Mouse (Mus musculus): ENCODE results near the gene Nog. TPM values are rescaled to one million over a fixed set of nuclear protein-coding genes. Genes with fewer than 3 reads are reported as not detected.

Gene Nog
- 1.7 TPM in 2 replicates for polyA plus RNA-seq (2015; fragmentation: Nextera tagmentation; extraction: Ambion mirVana)

DNA sequence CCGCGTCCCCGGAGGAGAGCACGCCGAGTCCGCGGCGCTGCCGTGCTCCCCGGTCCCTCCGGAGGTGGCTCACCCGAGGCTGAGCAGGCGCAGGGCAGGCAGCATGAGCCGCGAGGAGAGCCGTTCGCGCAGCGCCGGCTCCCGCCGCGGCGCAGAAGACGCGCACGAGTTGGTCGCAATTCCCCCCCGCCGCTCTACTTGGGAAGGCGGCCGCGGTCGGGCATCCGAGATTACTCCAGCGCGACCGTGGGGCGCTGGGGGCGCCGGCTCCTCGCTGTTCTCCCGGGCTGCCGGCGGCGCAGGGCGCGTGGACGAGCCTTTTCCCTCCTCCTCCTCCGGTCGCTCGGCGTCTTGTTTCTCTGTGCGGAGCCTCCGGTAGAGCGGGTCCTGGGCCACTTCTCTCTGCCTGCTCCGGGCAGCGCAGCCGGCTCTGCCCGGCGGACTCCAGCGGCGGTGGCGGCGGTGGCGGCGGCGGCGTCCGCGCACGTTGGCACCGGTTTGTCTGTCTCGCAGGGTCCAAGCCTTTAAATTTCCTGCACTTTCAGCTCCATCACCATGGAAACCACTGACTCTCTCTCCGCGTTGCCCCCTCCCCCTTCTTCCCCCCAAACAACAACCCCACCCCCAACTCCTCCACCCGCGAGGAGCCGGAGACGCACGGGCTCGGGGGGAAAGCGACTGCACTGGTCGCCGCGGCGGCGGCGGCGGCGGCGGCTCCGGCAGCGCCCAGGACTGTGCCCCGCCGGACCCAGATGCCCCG, at the start of gene Nog:
TSS of gene Nog (minus strand) at position 277 of the 760 bp plus-strand sequence.
- peak within 1 kb of the TSS; percentile 54 for H3K9ac ChIP-seq (ENCODE audit: low read length)
- TF ChIP-seq CTCF (IDR thresholded peaks at IDR 0.05; ENCODE audit: low read depth) (no peak), EP300 (optimal IDR thresholded peaks at IDR 0.05) (no peak)
- no peaks in the 10 kb centered on the region; the same call in 1 of the 2 replicates for H3K4me1 ChIP-seq (replicated peaks; ENCODE audit: control insufficient read depth, insufficient read depth)
- no peaks in the 10 kb centered on the region for H3K36me3 ChIP-seq (ENCODE audit: control insufficient read depth, insufficient read depth, low read length)
- no peak; the same call in 1 of the 2 replicates for ATAC-seq (ENCODE audit: low FRiP score, low TSS enrichment)
- peak within 1 kb of the TSS; percentile 67 for H3K27ac ChIP-seq (replicated peaks)
- H3K4me3 ChIP-seq (ENCODE audit: low read depth, low read length) = peak within 1 kb of the TSS; percentile 60
- WGBS = 2% methylated on average over 65 of the region's 97 CpGs
- 0 out of 2 replicates have a peak, but pooled peaks cover 4% of the 10 kb centered on the region for H3K27me3 ChIP-seq (ENCODE audit: control insufficient read depth, insufficient read depth, low read length)
- no peaks in the 10 kb centered on the region for H3K9me3 ChIP-seq (ENCODE audit: control insufficient read depth, low read length)
- peak; percentile 56 for DNase-seq (ENCODE audit: low spot score)
- H3K4me2 ChIP-seq (replicated peaks; ENCODE audit: low read depth) = peak within 1 kb of the TSS; percentile 95

DNA sequence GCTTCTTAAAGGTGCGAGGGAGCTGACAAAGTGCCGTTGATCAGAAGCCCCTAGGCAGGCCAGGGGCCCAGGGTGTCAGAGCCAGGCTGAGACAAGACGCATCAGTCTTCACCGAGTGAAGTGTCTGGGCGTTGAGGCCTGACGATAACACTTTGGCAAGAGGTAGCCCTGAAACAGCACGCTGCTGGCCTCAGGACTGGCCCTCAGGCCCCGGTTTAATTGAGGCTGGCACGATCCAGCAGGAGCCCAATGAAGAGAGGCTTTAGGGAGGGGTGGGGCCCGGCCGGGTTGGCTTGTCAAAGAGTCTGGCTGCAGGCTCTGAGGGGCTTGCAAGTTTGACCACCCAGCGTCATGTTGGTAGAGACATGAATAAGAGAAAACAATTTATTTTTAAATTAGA, 38.1 kb upstream of the Nog start:
- Histone ChIP-seq H3K4me2 (replicated peaks; ENCODE audit: low read depth) (no peak overlapping the region), H3K9me3 (ENCODE audit: control insufficient read depth, low read length) (no peaks in the 10 kb centered on the region), H3K4me1 (replicated peaks; ENCODE audit: control insufficient read depth, insufficient read depth) (no peaks in the 10 kb centered on the region), H3K27ac (replicated peaks) (no peak overlapping the region), H3K36me3 (ENCODE audit: control insufficient read depth, insufficient read depth, low read length) (no peaks in the 10 kb centered on the region), H3K9ac (ENCODE audit: low read length) (no peak overlapping the region), H3K4me3 (ENCODE audit: low read depth, low read length) (no peak overlapping the region), H3K27me3 (ENCODE audit: control insufficient read depth, insufficient read depth, low read length) (no peaks in the 10 kb centered on the region)
- WGBS = 55% methylated on average over 12 of the region's 12 CpGs
- TF ChIP-seq EP300 (optimal IDR thresholded peaks at IDR 0.05) = no peak
- no peak for TF ChIP-seq CTCF (IDR thresholded peaks at IDR 0.05; ENCODE audit: low read depth)
- DNase-seq (ENCODE audit: low spot score) = no peak
- no peak for ATAC-seq (ENCODE audit: low FRiP score, low TSS enrichment)

DNA sequence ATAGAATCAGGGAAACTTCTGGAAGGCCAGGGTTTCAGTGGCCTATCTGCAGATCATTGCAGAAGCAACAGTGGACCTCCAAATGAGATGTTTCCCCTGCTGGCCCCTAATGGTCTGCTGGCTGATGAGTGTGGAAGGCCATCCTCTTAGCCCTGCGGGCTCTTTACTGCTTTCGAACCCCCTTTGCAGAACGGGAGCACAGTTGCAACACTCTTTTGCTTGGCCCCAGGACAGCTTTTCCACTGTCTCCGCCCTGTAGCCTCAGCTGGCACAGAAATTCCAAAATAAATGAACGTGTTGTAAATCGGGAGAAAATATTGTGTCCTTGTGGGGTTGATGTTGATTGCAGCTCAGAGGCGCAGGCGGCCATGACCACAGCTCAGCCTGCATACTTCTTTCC, 37.7 kb upstream of the Nog start:
- no peak overlapping the region for H3K4me3 ChIP-seq (ENCODE audit: low read depth, low read length)
- H3K4me2 ChIP-seq (replicated peaks; ENCODE audit: low read depth) = no peak overlapping the region
- H3K9ac ChIP-seq (ENCODE audit: low read length) = no peak overlapping the region
- no peak for TF ChIP-seq EP300 (optimal IDR thresholded peaks at IDR 0.05)
- H3K27me3 ChIP-seq (ENCODE audit: control insufficient read depth, insufficient read depth, low read length) = no peaks in the 10 kb centered on the region
- no peak for ATAC-seq (ENCODE audit: low FRiP score, low TSS enrichment)
- no peaks in the 10 kb centered on the region for H3K9me3 ChIP-seq (ENCODE audit: control insufficient read depth, low read length)
- H3K27ac ChIP-seq (replicated peaks) = no peak overlapping the region
- no peaks in the 10 kb centered on the region for H3K36me3 ChIP-seq (ENCODE audit: control insufficient read depth, insufficient read depth, low read length)
- DNase-seq (ENCODE audit: low spot score) = no peak
- WGBS = 64% methylated on average over 8 of the region's 8 CpGs
- no peaks in the 10 kb centered on the region for H3K4me1 ChIP-seq (replicated peaks; ENCODE audit: control insufficient read depth, insufficient read depth)

DNA sequence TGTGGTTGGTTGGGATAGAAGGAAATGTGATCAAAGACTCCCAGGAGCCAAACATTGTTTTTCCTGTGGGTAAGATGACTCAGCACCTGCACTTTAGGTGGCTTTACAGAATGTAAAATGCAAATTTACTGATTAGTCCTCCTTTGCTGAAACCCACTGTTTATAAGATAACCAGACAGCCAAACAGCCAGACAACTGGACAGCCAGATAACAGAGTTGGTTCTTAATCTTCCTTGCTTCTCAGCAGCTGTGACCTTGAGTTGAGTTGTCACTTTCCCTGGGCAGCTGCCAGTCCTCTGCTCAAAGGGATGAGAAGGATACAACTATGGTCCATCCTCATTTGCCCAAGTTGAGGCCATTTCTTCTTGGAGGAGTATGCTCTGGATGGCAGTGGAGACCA, 35.8 kb upstream of the Nog start:
- TF ChIP-seq CTCF (IDR thresholded peaks at IDR 0.05; ENCODE audit: low read depth) = no peak
- no peak for TF ChIP-seq EP300 (optimal IDR thresholded peaks at IDR 0.05)
- no peaks in the 10 kb centered on the region for H3K36me3 ChIP-seq (ENCODE audit: control insufficient read depth, insufficient read depth, low read length)
- ATAC-seq (ENCODE audit: low FRiP score, low TSS enrichment) (no peak), DNase-seq (ENCODE audit: low spot score) (no peak)
- no peaks in the 10 kb centered on the region for H3K9me3 ChIP-seq (ENCODE audit: control insufficient read depth, low read length)
- H3K27me3 ChIP-seq (ENCODE audit: control insufficient read depth, insufficient read depth, low read length) = no peaks in the 10 kb centered on the region
- no peak overlapping the region for H3K4me3 ChIP-seq (ENCODE audit: low read depth, low read length)
- no peak overlapping the region for H3K9ac ChIP-seq (ENCODE audit: low read length)
- no peaks in the 10 kb centered on the region for H3K4me1 ChIP-seq (replicated peaks; ENCODE audit: control insufficient read depth, insufficient read depth)
- H3K4me2 ChIP-seq (replicated peaks; ENCODE audit: low read depth) = no peak overlapping the region
- H3K27ac ChIP-seq (replicated peaks) = no peak overlapping the region

DNA sequence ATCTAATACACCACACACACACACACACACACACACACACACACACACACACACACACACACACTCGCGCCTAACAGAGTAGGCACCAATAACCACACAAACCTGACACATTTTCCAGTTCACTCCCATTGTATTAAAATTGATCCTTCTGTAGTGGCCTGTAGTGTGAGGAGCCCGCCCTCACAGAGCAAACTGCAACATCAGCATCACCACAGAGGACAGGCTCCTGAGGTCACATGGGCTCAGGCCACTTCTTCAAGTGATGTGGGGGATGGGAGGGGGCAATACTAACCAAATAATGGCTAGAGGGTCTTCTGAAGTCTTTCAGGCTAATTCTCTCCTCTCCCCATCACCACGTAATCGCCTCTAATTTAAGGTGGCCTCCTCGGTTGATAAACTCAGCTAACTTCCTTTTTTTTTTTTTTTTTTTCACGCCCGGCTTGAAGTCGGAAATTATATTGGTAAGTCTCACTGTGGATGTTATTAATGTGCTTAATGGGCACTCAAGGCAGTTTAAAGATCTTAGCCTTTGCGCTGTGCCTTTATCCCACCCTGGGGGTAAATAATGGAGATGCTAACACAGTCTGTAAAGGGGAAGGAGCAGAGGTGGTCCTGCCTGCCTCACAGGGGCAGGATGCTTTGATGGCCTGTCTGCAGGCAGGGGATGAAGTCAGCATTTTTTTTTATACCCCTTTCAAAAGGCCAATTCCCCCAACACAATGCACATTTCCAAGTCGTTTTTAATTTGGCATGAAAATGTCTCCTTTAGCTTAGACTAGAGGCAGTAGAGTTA, 25.2 kb upstream of the Nog start:
- DNase-seq (ENCODE audit: low spot score) (no peak), ATAC-seq (ENCODE audit: low FRiP score, low TSS enrichment) (no peak)
- 65% methylated on average over 11 of the region's 11 CpGs for WGBS
- Histone ChIP-seq H3K27ac (replicated peaks) (no peak overlapping the region), H3K4me1 (replicated peaks; ENCODE audit: control insufficient read depth, insufficient read depth) (no peaks in the 10 kb centered on the region), H3K4me3 (ENCODE audit: low read depth, low read length) (no peak overlapping the region), H3K36me3 (ENCODE audit: control insufficient read depth, insufficient read depth, low read length) (no peaks in the 10 kb centered on the region), H3K27me3 (ENCODE audit: control insufficient read depth, insufficient read depth, low read length) (no peaks in the 10 kb centered on the region), H3K9ac (ENCODE audit: low read length) (no peak overlapping the region), H3K4me2 (replicated peaks; ENCODE audit: low read depth) (no peak overlapping the region), H3K9me3 (ENCODE audit: control insufficient read depth, low read length) (no peaks in the 10 kb centered on the region)
- TF ChIP-seq EP300 (optimal IDR thresholded peaks at IDR 0.05) = no peak
- no peak for TF ChIP-seq CTCF (IDR thresholded peaks at IDR 0.05; ENCODE audit: low read depth)

DNA sequence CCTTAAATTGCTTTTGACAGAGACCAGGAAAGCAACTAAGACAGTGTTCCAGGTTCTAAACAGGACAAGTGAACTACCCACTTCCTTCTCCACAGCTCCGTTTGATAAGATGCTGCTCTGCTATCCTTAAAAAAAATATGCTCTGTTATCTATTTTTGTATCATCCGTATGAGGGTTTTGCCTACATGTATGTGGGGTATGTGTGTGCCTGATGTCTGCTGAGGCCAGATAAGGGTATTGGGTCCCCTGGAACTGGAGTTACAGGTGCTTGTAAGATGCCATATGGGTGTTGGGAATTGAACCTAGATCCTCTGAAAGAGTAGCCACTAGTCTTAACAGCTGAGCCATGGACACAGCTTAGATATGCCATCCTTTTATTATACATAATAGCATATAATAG, 19.6 kb upstream of the Nog start:
- Histone ChIP-seq H3K4me3 (ENCODE audit: low read depth, low read length) (no peak overlapping the region), H3K9me3 (ENCODE audit: control insufficient read depth, low read length) (no peaks in the 10 kb centered on the region), H3K4me1 (replicated peaks; ENCODE audit: control insufficient read depth, insufficient read depth) (no peaks in the 10 kb centered on the region), H3K27ac (replicated peaks) (no peak overlapping the region), H3K36me3 (ENCODE audit: control insufficient read depth, insufficient read depth, low read length) (no peaks in the 10 kb centered on the region), H3K4me2 (replicated peaks; ENCODE audit: low read depth) (no peak overlapping the region), H3K9ac (ENCODE audit: low read length) (no peak overlapping the region), H3K27me3 (ENCODE audit: control insufficient read depth, insufficient read depth, low read length) (no peaks in the 10 kb centered on the region)
- WGBS = 84% methylated on average over 2 of the region's 2 CpGs
- ATAC-seq (ENCODE audit: low FRiP score, low TSS enrichment) (no peak), DNase-seq (ENCODE audit: low spot score) (no peak)
- TF ChIP-seq CTCF (IDR thresholded peaks at IDR 0.05; ENCODE audit: low read depth) = no peak
- no peak for TF ChIP-seq EP300 (optimal IDR thresholded peaks at IDR 0.05)
